Mouse (Mus musculus) midbrain, embryonic 16.5 days (tissue): ENCODE results near the gene Oxt. TPM values are rescaled to one million over a fixed set of nuclear protein-coding genes. Genes with fewer than 3 reads are reported as not detected.
"Not testable (repeated sequence)": the region's sequence is repeated elsewhere in the genome, so short reads cannot be mapped to it uniquely, and the experiment has no call there.

Experiments
- ATAC-seq: fragments of 200-750 bp; cut with Nextera tagmentation; 2 replicates; pipeline ENCODE4 v1.8.0; 2017; ENCODE audit warnings: moderate TSS enrichment
- H3K27ac ChIP-seq: fragments of 300-500 bp; sonication (generic); 2 replicates; pipeline ENCODE4 v1.5.1; 2014; ENCODE audit warnings: mild to moderate bottlenecking, low read length, mixed read lengths
- H3K27me3 ChIP-seq: fragments of 300-500 bp; sonication (generic); 2 replicates; pipeline ENCODE4 v1.6.1; 2014; ENCODE audit warnings: low read depth, low read length, mixed read lengths; ENCODE audit not compliant: control insufficient read depth, insufficient read depth
- H3K36me3 ChIP-seq: fragments of 300-500 bp; sonication (generic); 2 replicates; pipeline ENCODE4 v1.6.1; 2014; ENCODE audit warnings: mild to moderate bottlenecking, low read length, moderate library complexity, mixed read lengths; ENCODE audit not compliant: control insufficient read depth, insufficient read depth
- H3K4me1 ChIP-seq: fragments of 300-500 bp; sonication (generic); 2 replicates; pipeline ENCODE4 v1.6.1; 2014; ENCODE audit warnings: mild to moderate bottlenecking, low read length, mixed read lengths; ENCODE audit not compliant: control insufficient read depth, insufficient read depth
- H3K4me2 ChIP-seq: fragments of 300-500 bp; sonication (generic); 2 replicates; pipeline ENCODE4 v1.6.1; 2014; ENCODE audit warnings: mild to moderate bottlenecking, low read length, mixed read lengths
- H3K4me3 ChIP-seq: fragments of 300-500 bp; sonication (generic); 2 replicates; pipeline ENCODE4 v1.5.1; 2014; ENCODE audit warnings: low read depth, mild to moderate bottlenecking, low read length, moderate library complexity, mixed read lengths
- H3K9ac ChIP-seq: fragments of 300-500 bp; sonication (generic); 2 replicates; pipeline ENCODE4 v1.6.1; 2014; ENCODE audit warnings: low read depth, low read length, mixed read lengths
- H3K9me3 ChIP-seq: fragments of 300-500 bp; sonication (generic); replicated peaks from 2 replicates; pipeline ENCODE4 v1.6.1; 2014; ENCODE audit warnings: mild to moderate bottlenecking, low read length, mixed read lengths; ENCODE audit not compliant: control insufficient read depth, poor library complexity, severe bottlenecking
- WGBS: fragments of 180-500 bp; shearing (Covaris S2); extraction: QIAGEN DNeasy Blood & Tissue Kit; methylation state at CpG from one replicate; pipeline ENCODE4 v1.1.7; 2014; 5-methylcytosine and 5-hydroxymethylcytosine counted together
- polyA plus RNA-seq: library from polyadenylated mRNA; unstranded; fragments of >200 nt; fragmentation: Nextera tagmentation; extraction: Ambion mirVana; gene quantifications from 2 replicates; pipeline ENCODE4 v1.2.1, GENCODE M21; 2015

Gene Oxt
- polyA plus RNA-seq, 1 experiment from 2014 or later = 15.3 TPM

DNA sequence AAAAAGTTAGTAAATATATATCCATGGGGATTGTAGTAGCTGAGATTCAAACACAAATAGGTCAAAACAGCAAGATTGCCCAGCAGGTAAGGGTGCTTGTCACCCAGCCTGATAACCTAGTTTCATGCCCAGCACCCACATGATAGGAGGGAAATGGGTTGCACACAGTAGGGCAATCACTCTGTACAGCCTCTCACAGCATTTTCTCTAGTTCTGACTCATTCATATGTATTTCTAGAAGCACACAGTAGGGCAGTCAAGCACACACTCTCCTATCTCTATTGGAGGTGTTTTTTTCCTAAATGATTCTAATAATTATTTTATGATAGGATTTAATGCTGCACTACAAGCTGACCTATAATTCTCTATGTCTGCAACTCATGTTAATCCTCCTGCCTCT lies 6.0 kb upstream of the Oxt start:
- Histone ChIP-seq H3K4me3 (no peak overlapping the region), H3K9me3 (no peaks in the 10 kb centered on the region), H3K4me2 (no peak overlapping the region), H3K27me3 (peaks cover under 1% of the 10 kb centered on the region; the same call in 1 of the 2 replicates), H3K4me1 (peaks cover 4% of the 10 kb centered on the region), H3K9ac (no peak overlapping the region), H3K27ac (no peak overlapping the region), H3K36me3 (peaks cover 7% of the 10 kb centered on the region; the same call in 1 of the 2 replicates)
- ATAC-seq = no peak

DNA sequence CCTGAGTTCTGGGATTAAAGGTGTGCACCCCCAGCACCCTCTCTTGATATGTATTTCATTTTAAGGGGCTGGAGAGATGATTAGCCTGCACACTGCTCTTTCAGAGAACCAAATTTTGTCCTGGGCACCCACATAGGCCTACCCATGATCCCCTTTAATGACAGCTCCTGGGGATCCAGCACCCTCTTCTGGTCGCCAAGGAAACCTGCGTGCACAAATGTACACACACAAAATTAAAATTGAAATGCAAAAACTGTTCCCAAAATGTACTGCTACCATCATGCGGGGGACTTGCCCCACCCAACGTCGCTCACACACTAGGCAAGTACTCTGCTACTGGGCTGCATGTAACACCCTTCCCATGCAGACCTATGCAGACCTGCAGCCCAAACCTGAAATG lies 1.0 kb upstream of the Oxt start:
- no peak overlapping the region for H3K27ac ChIP-seq
- 83% methylated on average over 5 of the region's 5 CpGs for WGBS
- no peak overlapping the region for H3K9ac ChIP-seq
- no peaks in the 10 kb centered on the region for H3K9me3 ChIP-seq
- H3K4me1 ChIP-seq = peaks cover 9% of the 10 kb centered on the region
- H3K4me3 ChIP-seq = no peak overlapping the region
- H3K36me3 ChIP-seq = no peaks in the 10 kb centered on the region
- no peak overlapping the region for H3K4me2 ChIP-seq
- peaks cover 43% of the 10 kb centered on the region for H3K27me3 ChIP-seq
- ATAC-seq = no peak

DNA sequence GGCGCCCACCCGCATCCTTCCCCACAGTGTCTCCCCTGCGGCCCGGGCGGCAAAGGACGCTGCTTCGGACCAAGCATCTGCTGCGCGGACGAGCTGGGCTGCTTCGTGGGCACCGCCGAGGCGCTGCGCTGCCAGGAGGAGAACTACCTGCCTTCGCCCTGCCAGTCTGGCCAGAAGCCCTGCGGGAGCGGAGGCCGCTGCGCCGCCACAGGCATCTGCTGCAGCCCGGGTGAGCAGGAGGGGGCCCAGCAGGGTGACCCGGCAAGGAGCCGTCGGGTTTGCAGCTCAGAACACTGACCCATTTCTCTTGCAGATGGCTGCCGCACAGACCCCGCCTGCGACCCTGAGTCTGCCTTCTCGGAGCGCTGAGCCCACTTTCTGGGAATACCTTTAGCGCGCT lies 591 bp downstream of the Oxt start:
- Histone ChIP-seq H3K9ac (0 out of 2 replicates have a peak overlapping the region, but pooled peaks have one; percentile 21), H3K4me1 (peaks cover 16% of the 10 kb centered on the region), H3K4me2 (peak overlapping the region; percentile 49), H3K27me3 (peaks cover 57% of the 10 kb centered on the region), H3K4me3 (peak overlapping the region; percentile 27)
- not testable (repeated sequence) for ATAC-seq, H3K27ac ChIP-seq, H3K9me3 ChIP-seq, H3K36me3 ChIP-seq
- 1% methylated on average over 30 of the region's 32 CpGs for WGBS

GRCm38 (mm10) chr2:130577021-130577420 lies 1.0 kb downstream of the Oxt start:
- ATAC-seq = no peak
- H3K36me3 ChIP-seq = no peaks in the 10 kb centered on the region
- H3K9ac ChIP-seq = 0 out of 2 replicates have a peak overlapping the region, but pooled peaks have one; percentile 21
- no peak overlapping the region for H3K4me3 ChIP-seq
- peaks cover 16% of the 10 kb centered on the region for H3K4me1 ChIP-seq
- peaks cover 62% of the 10 kb centered on the region for H3K27me3 ChIP-seq
- H3K4me2 ChIP-seq = no peak overlapping the region; the same call in 1 of the 2 replicates
- 4% methylated on average over 9 of the region's 9 CpGs for WGBS
- H3K27ac ChIP-seq = no peak overlapping the region
- H3K9me3 ChIP-seq = no peaks in the 10 kb centered on the region

DNA sequence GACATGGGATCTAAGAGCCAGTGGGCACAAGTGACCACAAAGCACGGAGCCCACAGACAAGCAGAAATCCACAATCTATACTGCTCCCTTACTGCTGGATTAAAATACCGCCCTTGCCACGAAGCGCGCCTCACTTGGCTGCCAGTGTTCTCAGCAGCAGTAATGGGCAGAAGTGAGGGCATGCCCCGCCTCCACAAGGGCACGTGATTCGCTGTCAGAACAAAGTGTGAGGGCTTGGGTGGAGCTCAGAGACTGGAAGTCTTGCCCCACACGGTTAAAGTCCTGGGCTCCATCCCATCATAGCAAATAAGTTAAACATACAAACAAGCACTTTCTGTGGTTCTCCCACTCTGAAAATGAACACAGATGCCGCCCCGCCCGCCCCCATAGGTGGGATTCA lies 1.7 kb downstream of the Oxt start:
- Histone ChIP-seq H3K9me3 (no peaks in the 10 kb centered on the region), H3K4me2 (peak overlapping the region; percentile 12; the same call in 1 of the 2 replicates), H3K4me3 (no peak overlapping the region)

DNA sequence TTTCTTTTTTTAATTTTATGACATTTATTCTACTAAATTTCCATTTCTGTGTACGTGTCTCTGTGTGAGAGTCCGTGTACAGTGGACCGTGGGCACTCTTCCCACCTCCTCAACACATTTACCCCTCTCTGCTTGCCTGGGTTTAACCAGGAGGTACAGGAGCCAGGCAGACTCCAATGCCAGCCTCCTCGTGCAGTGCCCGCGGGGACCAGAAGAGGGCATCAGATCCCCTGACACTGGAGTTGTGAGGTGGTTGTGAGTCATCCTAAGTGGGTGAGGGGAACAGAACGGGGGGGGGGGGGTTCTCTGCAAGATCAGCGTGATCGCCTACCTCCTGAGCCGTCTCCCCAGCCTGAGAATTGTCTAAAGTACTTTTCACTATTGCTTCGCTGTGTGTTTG lies 2.2 kb downstream of the Oxt start:
- Histone ChIP-seq H3K9ac (no peak overlapping the region), H3K27ac (no peak overlapping the region), H3K4me1 (peaks cover 16% of the 10 kb centered on the region), H3K36me3 (no peaks in the 10 kb centered on the region), H3K4me2 (no peak overlapping the region), H3K9me3 (no peaks in the 10 kb centered on the region), H3K27me3 (peaks cover 71% of the 10 kb centered on the region), H3K4me3 (no peak overlapping the region)
- 7% methylated on average over 10 of the region's 11 CpGs for WGBS
- ATAC-seq = no peak

More for the DNA sequence above, 1.7 kb downstream of the Oxt start:
- 3% methylated on average over 12 of the region's 12 CpGs for WGBS
- Histone ChIP-seq H3K4me1 (peaks cover 16% of the 10 kb centered on the region), H3K36me3 (no peaks in the 10 kb centered on the region), H3K27me3 (peaks cover 68% of the 10 kb centered on the region), H3K27ac (no peak overlapping the region), H3K9ac (no peak overlapping the region)
- no peak for ATAC-seq

- Histone ChIP-seq H3K4me1 (peaks cover 16% of the 10 kb centered on the region), H3K4me2 (no peak overlapping the region), H3K36me3 (no peaks in the 10 kb centered on the region), H3K27ac (no peak overlapping the region), H3K9me3 (no peaks in the 10 kb centered on the region), H3K27me3 (peaks cover 71% of the 10 kb centered on the region), H3K9ac (no peak overlapping the region), H3K4me3 (no peak overlapping the region)
- no peak for ATAC-seq
- WGBS = 3% methylated on average over 8 of the region's 8 CpGs
These were observed 3.8 kb downstream of the Oxt start for GRCm38 (mm10) chr2:130579791-130580190.

GRCm38 (mm10) chr2:130581201-130581600 lies 5.2 kb downstream of the Oxt start:
- no peak overlapping the region for H3K9ac ChIP-seq

DNA sequence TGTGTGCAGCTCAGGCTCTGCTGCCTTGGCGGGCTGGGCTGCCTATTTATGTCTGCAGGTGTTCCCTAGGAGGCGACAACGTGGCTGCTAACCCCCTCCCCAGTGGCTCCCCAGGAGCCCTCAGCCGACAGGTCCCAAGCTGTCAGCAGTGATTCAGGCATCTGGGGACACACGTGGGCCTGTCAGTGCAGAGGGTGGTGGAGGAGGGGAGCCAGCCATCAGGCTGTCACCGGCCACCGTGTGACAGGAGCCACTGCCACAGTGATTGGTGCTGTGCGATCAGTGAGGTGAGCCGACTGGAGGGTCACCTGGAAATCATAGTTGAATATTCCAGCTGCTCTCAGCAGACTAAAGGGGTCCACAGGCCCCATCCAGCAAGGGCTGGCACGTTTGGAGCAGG lies 6.6 kb downstream of the Oxt start, which contains the start of gene Avp:
Avp (minus strand) TSS at position 3 of the 400 bp plus-strand sequence.
- Histone ChIP-seq H3K27ac (no peak within 1 kb of the TSS), H3K4me2 (no peak within 1 kb of the TSS), H3K4me3 (no peak within 1 kb of the TSS), H3K4me1 (peaks cover 11% of the 10 kb centered on the region), H3K27me3 (peaks cover 51% of the 10 kb centered on the region), H3K9ac (no peak within 1 kb of the TSS), H3K9me3 (no peaks in the 10 kb centered on the region), H3K36me3 (no peaks in the 10 kb centered on the region)
- 30% methylated on average over 10 of the region's 10 CpGs for WGBS
- ATAC-seq = no peak

More at GRCm38 (mm10) chr2:130581201-130581600, 5.2 kb downstream of the Oxt start:
- Histone ChIP-seq H3K4me3 (peak overlapping the region; percentile 29), H3K9me3 (no peaks in the 10 kb centered on the region), H3K36me3 (no peaks in the 10 kb centered on the region), H3K4me2 (peak overlapping the region; percentile 57), H3K27ac (no peak overlapping the region), H3K4me1 (peaks cover 16% of the 10 kb centered on the region), H3K27me3 (peaks cover 58% of the 10 kb centered on the region)
- ATAC-seq = no peak
- 4% methylated on average over 16 of the region's 16 CpGs for WGBS
